Mouse (Mus musculus) kidney, adult 18-20 months (tissue): ENCODE measurements around the gene Wtip.
"Not testable (repeated sequence)": the region's sequence is repeated elsewhere in the genome, so short reads cannot be mapped to it uniquely, and the experiment has no call there.

Experiments
- DNase-seq: peaks from one replicate; pipeline ENCODE4 v3.0.0; 2021

The Wtip gene

GRCm38 (mm10) chr7:34116601-34117000 is 16.5 kb downstream of the Wtip start:
- peak; percentile 21 for DNase-seq

- no peak for DNase-seq
These were observed 23.9 kb downstream of the Wtip start for GRCm38 (mm10) chr7:34109190-34109589.

- no peak for DNase-seq
These were observed 31.8 kb downstream of the Wtip start for GRCm38 (mm10) chr7:34101276-34101675.

GRCm38 (mm10) chr7:34100002-34100401 is 33.1 kb downstream of the Wtip start:
- no peak for DNase-seq

DNA sequence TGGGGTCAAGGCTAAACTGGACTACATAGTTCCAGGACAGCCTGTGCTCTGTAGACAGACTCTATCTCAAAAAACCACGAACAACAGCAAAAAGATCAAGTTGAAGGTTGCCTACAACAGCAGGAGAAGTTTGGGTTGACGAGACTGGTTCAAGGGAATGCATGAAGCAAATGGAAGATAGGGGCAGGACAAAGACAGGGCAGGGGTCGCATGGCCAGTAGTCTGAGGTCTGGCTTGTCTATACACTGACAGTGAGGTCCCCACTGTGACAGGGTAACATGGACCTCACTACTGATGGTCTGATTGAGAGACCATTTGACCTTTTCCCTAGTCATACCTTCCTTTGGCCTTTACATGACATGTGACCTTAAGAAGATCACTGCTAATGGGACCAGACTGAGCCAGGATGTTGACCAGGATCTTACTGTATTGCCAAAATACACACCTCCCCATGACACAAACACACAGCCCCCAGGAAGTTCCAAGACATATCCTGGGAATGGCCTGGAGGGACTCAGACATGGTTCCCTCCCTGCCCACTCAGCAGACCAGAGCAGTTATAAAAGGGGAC is 38.1 kb downstream of the Wtip start, which contains the start of gene Scgb1b30:
Scgb1b30 (plus strand) TSS at position 521 of the 571 bp plus-strand sequence.
- DNase-seq: no peak

- DNase-seq: not testable (repeated sequence)
These were observed 64.9 kb downstream of the Wtip start for GRCm38 (mm10) chr7:34068132-34068531.
